Mouse (Mus musculus): ENCODE results near the gene U2af1. TPM values are rescaled to one million over a fixed set of nuclear protein-coding genes. Genes with fewer than 3 reads are reported as not detected.

The U2af1 gene
- polyA plus RNA-seq, 1 experiment from 2014 or later: 301 TPM

GRCm38 (mm10) chr17:31607256-31607951, 51.3 kb downstream of the U2af1 start:
- no peaks in the 10 kb centered on the region for H3K27me3 ChIP-seq (replicated peaks)
- peaks cover 21% of the 10 kb centered on the region for H3K36me3 ChIP-seq
- ATAC-seq (ENCODE audit: insufficient read depth, low FRiP score, low read depth): no peak
- no peak overlapping the region for H3K9ac ChIP-seq
- WGBS: 82% methylated on average over 8 of the region's 8 CpGs
- H3K4me2 ChIP-seq: no peak overlapping the region
- H3K4me1 ChIP-seq: no peaks in the 10 kb centered on the region
- H3K27ac ChIP-seq: no peak overlapping the region
- no peaks in the 10 kb centered on the region for H3K9me3 ChIP-seq
- H3K4me3 ChIP-seq (replicated peaks): no peak overlapping the region

GRCm38 (mm10) chr17:31606424-31606823, 52.3 kb downstream of the U2af1 start:
- H3K9ac ChIP-seq: no peak overlapping the region
- H3K4me3 ChIP-seq (replicated peaks): no peak overlapping the region
- peaks cover 29% of the 10 kb centered on the region for H3K36me3 ChIP-seq
- H3K4me1 ChIP-seq: no peaks in the 10 kb centered on the region
- H3K27me3 ChIP-seq (replicated peaks): no peaks in the 10 kb centered on the region
- no peak overlapping the region for H3K27ac ChIP-seq
- H3K4me2 ChIP-seq: no peak overlapping the region
- 82% methylated on average over 7 of the region's 7 CpGs for WGBS
- ATAC-seq (ENCODE audit: insufficient read depth, low FRiP score, low read depth): no peak
- no peaks in the 10 kb centered on the region for H3K9me3 ChIP-seq

- H3K4me3 ChIP-seq (replicated peaks): no peak overlapping the region
- H3K9me3 ChIP-seq: no peaks in the 10 kb centered on the region
- no peaks in the 10 kb centered on the region for H3K27me3 ChIP-seq (replicated peaks)
- H3K27ac ChIP-seq: no peak overlapping the region
- H3K9ac ChIP-seq: no peak overlapping the region
- no peak for ATAC-seq (ENCODE audit: insufficient read depth, low FRiP score, low read depth)
- WGBS: 85% methylated on average over 8 of the region's 8 CpGs
- peaks cover 35% of the 10 kb centered on the region for H3K36me3 ChIP-seq
- H3K4me2 ChIP-seq: no peak overlapping the region
- H3K4me1 ChIP-seq: no peaks in the 10 kb centered on the region
These were observed 60.1 kb downstream of the U2af1 start for GRCm38 (mm10) chr17:31598593-31598992.

GRCm38 (mm10) chr17:31597957-31598356, 60.7 kb downstream of the U2af1 start:
- no peak overlapping the region for H3K4me3 ChIP-seq (replicated peaks)
- peaks cover 31% of the 10 kb centered on the region for H3K36me3 ChIP-seq
- no peak overlapping the region for H3K9ac ChIP-seq
- ATAC-seq (ENCODE audit: insufficient read depth, low FRiP score, low read depth): no peak
- H3K27ac ChIP-seq: no peak overlapping the region
- H3K9me3 ChIP-seq: no peaks in the 10 kb centered on the region
- H3K4me2 ChIP-seq: no peak overlapping the region
- no peaks in the 10 kb centered on the region for H3K27me3 ChIP-seq (replicated peaks)
- no peaks in the 10 kb centered on the region for H3K4me1 ChIP-seq
- 87% methylated on average over 9 of the region's 9 CpGs for WGBS

Other genes starting within 250 kb of the U2af1 start
- gene Wdr4, start 138.9 kb downstream of the U2af1 start, polyA plus RNA-seq (2015; fragmentation: Nextera tagmentation; extraction: Ambion mirVana): 40.1 and 42.4 TPM in 2 replicates
- 308 and 337 TPM in 2 replicates for gene Ndufv3, start 138.8 kb downstream of the U2af1 start, polyA plus RNA-seq (2015; fragmentation: Nextera tagmentation; extraction: Ambion mirVana)
- 31.9 and 34.4 TPM in 2 replicates for gene Pknox1, start 94.2 kb downstream of the U2af1 start, polyA plus RNA-seq (2015; fragmentation: Nextera tagmentation; extraction: Ambion mirVana)
- gene Cbs, start 21.7 kb downstream of the U2af1 start, polyA plus RNA-seq (2015; fragmentation: Nextera tagmentation; extraction: Ambion mirVana): 24.5 and 38.2 TPM in 2 replicates
- gene Cryaa, start 18.9 kb upstream of the U2af1 start, polyA plus RNA-seq (2015; fragmentation: Nextera tagmentation; extraction: Ambion mirVana): 0.21 TPM in 1 of 2 replicates, not detected in the other
- 19.6 and 21.8 TPM in 2 replicates for gene Sik1, start 196.9 kb upstream of the U2af1 start, polyA plus RNA-seq (2015; fragmentation: Nextera tagmentation; extraction: Ambion mirVana)

Measured in stomach, embryonic 15.5 days (tissue).